Mouse (Mus musculus) lung, embryonic 15.5 days (tissue): ENCODE results near the gene Sgk1. TPM values are rescaled to one million over a fixed set of nuclear protein-coding genes. Genes with fewer than 3 reads are reported as not detected.
A peak's percentile ranks its signal among the peaks of the same experiment; 100 is the strongest.

ENCODE experiments used
- ATAC-seq: fragments of 200-750 bp; cut with Nextera tagmentation; 2 replicates; pipeline ENCODE4 v1.8.0; 2017; ENCODE audit warnings: moderate number of reproducible peaks, borderline replicate concordance; ENCODE audit not compliant: low FRiP score, low TSS enrichment; ENCODE audit errors: extremely low read depth
- H3K27ac ChIP-seq: fragments of 300-500 bp; sonication (generic); 2 replicates; pipeline ENCODE4 v1.5.1; 2015; ENCODE audit warnings: moderate library complexity, mild to moderate bottlenecking, inconsistent platforms
- H3K27me3 ChIP-seq: fragments of 300-500 bp; sonication (generic); 2 replicates; pipeline ENCODE4 v1.6.1; 2015; ENCODE audit warnings: inconsistent platforms
- H3K36me3 ChIP-seq: fragments of 300-500 bp; sonication (generic); 2 replicates; pipeline ENCODE4 v1.6.1; 2015; ENCODE audit warnings: inconsistent platforms
- H3K4me1 ChIP-seq: fragments of 300-500 bp; sonication (generic); 2 replicates; pipeline ENCODE4 v1.6.1; 2015; ENCODE audit warnings: inconsistent platforms
- H3K4me2 ChIP-seq: fragments of 300-500 bp; sonication (generic); 2 replicates; pipeline ENCODE4 v1.6.1; 2015; ENCODE audit warnings: inconsistent platforms, mild to moderate bottlenecking, moderate library complexity
- H3K4me3 ChIP-seq: fragments of 300-500 bp; sonication (generic); 2 replicates; pipeline ENCODE4 v1.5.1; 2015; ENCODE audit warnings: mild to moderate bottlenecking, inconsistent platforms
- H3K9ac ChIP-seq: fragments of 300-500 bp; sonication (generic); 2 replicates; pipeline ENCODE4 v1.6.1; 2015; ENCODE audit warnings: inconsistent platforms
- H3K9me3 ChIP-seq: fragments of 300-500 bp; sonication (generic); 2 replicates; pipeline ENCODE4 v1.6.1; 2016; ENCODE audit warnings: inconsistent platforms
- WGBS: fragments of 180-500 bp; shearing (Covaris S2); methylation state at CpG from one replicate; pipeline ENCODE4 v1.1.7; 2015; 5-methylcytosine and 5-hydroxymethylcytosine counted together
- polyA plus RNA-seq: library from polyadenylated mRNA; unstranded; fragments of >200 nt; fragmentation: Nextera tagmentation; extraction: Ambion mirVana; gene quantifications from 2 replicates; pipeline ENCODE4 v1.2.1, GENCODE M21; 2015

Sgk1 gene
- polyA plus RNA-seq, 1 experiment from 2014 or later: 47.1 TPM

DNA sequence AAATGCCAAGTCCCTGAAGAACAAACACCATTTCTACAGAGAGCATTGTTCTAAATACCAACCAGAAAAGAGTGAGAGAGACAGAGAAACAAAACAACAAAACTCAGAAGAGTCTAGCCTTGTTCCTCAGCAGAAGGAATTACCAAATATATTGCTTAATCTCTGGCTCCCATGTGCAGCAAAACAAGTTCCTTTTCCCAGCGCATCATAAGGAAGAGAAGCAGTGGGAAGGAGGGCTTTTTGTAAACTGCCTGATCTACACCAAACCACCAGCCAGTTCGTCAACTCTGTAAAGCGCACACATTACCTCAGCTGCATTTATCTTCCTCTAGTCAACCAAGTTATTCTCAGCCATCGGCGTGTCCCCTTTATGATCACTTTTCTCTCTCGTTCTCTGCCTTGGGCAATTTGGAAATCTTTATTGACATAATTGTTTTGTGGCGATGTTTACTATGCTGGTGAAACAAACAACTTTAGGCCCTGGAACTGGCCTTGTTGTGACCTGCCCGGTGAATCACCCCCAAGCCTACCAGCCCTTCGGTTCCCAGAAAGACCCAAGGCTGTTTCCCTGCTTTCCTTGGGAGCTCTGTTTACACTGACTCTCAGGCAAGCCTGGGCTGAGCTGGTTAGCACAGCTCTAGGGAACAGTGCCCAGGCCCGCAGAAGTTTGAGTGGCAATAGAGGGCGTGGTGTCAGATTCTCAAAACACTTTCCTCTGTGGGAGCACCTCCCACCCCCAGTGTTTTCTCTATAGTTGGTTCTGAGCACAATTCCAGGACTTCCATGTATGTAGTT, 34.8 kb upstream of the Sgk1 start:
- no peaks in the 10 kb centered on the region for H3K27me3 ChIP-seq
- no peak overlapping the region for H3K4me2 ChIP-seq
- no peak overlapping the region for H3K9ac ChIP-seq
- 0 out of 2 replicates have a peak, but pooled peaks cover 3% of the 10 kb centered on the region for H3K4me1 ChIP-seq
- H3K9me3 ChIP-seq: no peaks in the 10 kb centered on the region
- 72% methylated on average over 11 of the region's 11 CpGs for WGBS
- no peaks in the 10 kb centered on the region for H3K36me3 ChIP-seq
- H3K4me3 ChIP-seq: no peak overlapping the region
- no peak for ATAC-seq
- no peak overlapping the region for H3K27ac ChIP-seq

DNA sequence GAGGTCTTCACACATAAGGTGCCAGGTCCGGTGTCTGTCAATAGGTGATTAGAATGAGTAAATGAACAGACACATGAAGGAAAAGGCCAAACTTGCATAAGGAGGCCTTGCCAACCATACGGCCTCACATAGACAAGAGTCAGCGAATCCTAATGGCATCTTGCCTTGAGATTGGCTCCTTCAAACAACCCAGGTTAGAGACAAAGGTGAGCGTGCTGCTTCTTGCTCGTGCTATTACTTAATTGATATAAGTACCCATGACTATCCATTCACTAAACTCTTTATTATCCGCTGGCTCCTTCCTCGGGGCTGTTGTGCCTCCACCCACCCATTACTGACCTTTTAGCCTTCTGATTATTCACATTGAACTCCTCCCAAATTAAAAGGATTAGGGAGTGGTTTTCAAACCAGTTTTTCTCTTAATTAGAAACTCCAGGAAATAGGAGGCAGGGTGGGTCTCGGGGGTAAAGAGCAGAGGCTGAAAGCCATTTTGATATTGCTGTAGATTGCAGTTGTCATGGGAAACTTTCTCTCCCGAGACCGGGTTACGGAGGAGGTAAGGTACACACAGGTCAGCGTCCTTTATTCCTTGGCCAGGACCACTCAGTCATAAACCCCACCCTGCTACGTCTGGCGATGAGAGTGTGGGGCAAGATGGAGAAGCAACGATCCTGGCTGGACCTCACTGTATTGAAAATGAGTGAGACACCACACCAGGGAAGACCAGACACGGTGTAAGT, 33.9 kb upstream of the Sgk1 start:
- H3K4me1 ChIP-seq: 0 out of 2 replicates have a peak, but pooled peaks cover 3% of the 10 kb centered on the region
- ATAC-seq: no peak
- H3K4me2 ChIP-seq: no peak overlapping the region
- no peaks in the 10 kb centered on the region for H3K27me3 ChIP-seq
- H3K4me3 ChIP-seq: no peak overlapping the region
- WGBS: 84% methylated on average over 16 of the region's 16 CpGs
- no peak overlapping the region for H3K27ac ChIP-seq
- no peaks in the 10 kb centered on the region for H3K9me3 ChIP-seq
- H3K36me3 ChIP-seq: no peaks in the 10 kb centered on the region
- no peak overlapping the region for H3K9ac ChIP-seq

DNA sequence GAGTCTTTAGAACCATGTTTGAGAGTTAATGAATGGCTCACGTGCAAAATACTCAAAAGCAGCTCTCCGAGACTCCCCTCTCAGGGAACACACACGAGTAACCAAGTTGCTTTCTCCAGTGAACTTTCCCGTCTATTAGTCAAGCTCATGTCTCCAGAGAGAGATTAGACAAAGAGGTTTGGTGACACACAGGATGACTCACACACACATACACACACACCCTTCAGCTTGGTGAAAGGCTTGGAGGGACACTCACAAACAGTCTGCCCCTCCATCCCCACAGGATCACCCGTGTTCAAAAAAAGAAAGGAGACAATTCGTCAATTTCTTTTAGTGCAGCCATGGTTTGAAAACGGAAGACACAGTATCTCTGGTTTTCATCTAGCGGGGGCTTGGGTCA, 32.7 kb upstream of the Sgk1 start:
- H3K9ac ChIP-seq: no peak overlapping the region
- no peak for ATAC-seq
- H3K27ac ChIP-seq: no peak overlapping the region
- H3K4me1 ChIP-seq: 0 out of 2 replicates have a peak, but pooled peaks cover 3% of the 10 kb centered on the region
- no peaks in the 10 kb centered on the region for H3K9me3 ChIP-seq
- no peaks in the 10 kb centered on the region for H3K27me3 ChIP-seq
- H3K4me3 ChIP-seq: no peak overlapping the region
- no peak overlapping the region for H3K4me2 ChIP-seq
- H3K36me3 ChIP-seq: no peaks in the 10 kb centered on the region
- 75% methylated on average over 8 of the region's 8 CpGs for WGBS

DNA sequence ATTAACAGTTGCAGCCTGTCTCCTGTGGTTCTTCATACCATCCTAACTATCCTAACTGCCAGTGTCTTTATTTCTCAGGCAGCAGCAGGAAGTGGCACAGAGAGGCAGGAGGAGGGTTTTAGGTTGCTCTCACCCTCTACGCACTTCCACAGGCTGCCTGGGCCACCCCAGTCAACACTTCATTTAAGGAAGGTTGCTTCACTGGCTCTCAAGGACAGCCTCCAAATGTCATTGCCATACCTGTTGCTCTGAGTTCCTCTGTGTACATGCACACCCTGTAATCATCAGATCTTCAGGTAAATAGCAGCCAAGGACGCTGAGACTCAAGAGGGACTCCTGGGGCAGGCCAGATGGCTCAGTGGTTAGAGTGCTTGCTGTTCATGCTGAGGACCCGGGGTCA, 31.7 kb upstream of the Sgk1 start:
- 68% methylated on average over 3 of the region's 3 CpGs for WGBS
- no peaks in the 10 kb centered on the region for H3K36me3 ChIP-seq
- 0 out of 2 replicates have a peak, but pooled peaks cover 3% of the 10 kb centered on the region for H3K4me1 ChIP-seq
- ATAC-seq: no peak
- H3K4me2 ChIP-seq: no peak overlapping the region
- no peaks in the 10 kb centered on the region for H3K9me3 ChIP-seq
- no peak overlapping the region for H3K4me3 ChIP-seq
- H3K9ac ChIP-seq: no peak overlapping the region
- H3K27ac ChIP-seq: no peak overlapping the region
- no peaks in the 10 kb centered on the region for H3K27me3 ChIP-seq

DNA sequence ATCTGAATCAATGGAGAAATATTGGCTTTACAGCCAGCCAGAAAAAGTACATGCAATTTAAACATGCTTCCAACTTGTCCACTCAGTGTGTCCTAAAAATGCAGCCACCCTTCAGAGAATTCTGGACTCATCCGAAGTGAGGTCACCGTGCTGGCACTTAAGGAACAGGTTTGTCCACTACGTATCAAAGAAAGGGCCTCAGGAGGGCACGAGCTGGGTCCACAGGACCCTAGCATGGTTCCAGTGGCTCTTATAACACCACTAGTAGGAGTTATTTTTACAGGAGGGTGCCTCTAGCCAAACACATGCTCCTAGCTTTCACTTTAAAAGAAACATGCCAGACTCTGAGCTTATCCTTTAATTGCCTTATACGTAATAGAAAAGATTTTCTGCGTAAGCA, 28.9 kb upstream of the Sgk1 start:
- H3K36me3 ChIP-seq: no peaks in the 10 kb centered on the region
- no peak overlapping the region for H3K4me3 ChIP-seq
- no peak overlapping the region for H3K27ac ChIP-seq
- no peak overlapping the region for H3K4me2 ChIP-seq
- WGBS: 62% methylated on average over 6 of the region's 6 CpGs
- no peak overlapping the region for H3K9ac ChIP-seq
- H3K9me3 ChIP-seq: no peaks in the 10 kb centered on the region
- H3K27me3 ChIP-seq: no peaks in the 10 kb centered on the region
- H3K4me1 ChIP-seq: 0 out of 2 replicates have a peak, but pooled peaks cover 3% of the 10 kb centered on the region
- ATAC-seq: no peak

DNA sequence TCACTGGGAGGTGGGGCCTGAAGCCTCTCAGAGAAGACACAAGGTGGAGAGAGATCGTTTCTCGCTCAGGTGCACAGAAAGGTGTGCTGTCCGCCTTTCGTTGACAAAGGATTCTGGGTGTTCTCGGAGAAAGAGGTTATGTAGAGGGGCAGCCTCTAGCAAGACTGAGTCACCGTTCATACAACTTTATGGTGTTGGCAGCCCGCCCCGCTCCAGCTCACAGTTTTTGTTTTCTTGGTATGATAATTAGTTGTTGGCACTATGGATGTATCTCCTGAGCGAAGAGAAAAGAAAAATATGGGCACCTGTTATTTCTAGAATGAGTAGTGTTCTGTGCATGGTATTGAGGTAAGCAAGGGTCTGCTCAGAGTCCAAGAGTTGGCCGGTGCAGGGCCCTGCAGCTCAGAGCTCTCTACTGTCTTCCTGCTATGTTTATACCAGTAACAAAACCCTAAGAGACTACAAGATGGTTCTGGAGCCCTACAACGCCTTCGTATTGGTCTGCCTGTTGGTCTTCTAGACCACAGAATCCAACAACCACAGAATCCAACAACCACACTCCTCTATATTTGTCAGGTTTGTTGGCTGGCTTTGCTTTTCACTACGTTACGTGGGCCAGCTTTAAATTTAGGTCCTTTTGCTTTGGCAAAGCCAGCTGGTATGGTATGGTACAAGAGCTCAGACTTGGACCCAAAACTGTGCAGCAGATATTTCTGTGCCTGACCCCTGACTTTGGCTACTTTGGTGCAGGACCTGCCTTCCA, 28.2 kb upstream of the Sgk1 start:
- ATAC-seq: no peak
- no peak overlapping the region for H3K4me2 ChIP-seq
- H3K36me3 ChIP-seq: no peaks in the 10 kb centered on the region
- H3K9me3 ChIP-seq: no peaks in the 10 kb centered on the region
- H3K4me1 ChIP-seq: 0 out of 2 replicates have a peak, but pooled peaks cover 3% of the 10 kb centered on the region
- WGBS: 82% methylated on average over 14 of the region's 14 CpGs
- no peak overlapping the region for H3K9ac ChIP-seq
- H3K27ac ChIP-seq: no peak overlapping the region
- H3K4me3 ChIP-seq: no peak overlapping the region
- H3K27me3 ChIP-seq: no peaks in the 10 kb centered on the region

DNA sequence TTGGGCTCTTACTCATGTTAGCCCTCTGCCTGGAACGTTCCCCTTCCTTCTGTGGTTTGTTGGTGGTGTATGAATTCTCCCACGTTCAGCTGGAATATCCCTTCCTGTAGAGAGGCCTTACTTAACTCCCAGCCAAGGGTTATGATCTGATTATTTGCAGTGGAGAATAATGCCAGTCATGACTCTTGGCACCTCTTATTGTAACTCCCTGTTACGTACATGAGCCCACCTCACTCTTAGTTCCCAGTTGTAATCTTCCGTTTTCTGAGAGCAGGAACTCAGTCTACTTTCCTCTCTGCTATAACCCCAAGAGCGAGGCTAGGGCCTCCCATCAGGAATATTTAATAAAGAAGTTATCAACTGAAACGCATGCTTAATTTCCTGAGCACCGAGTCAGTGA, 26.6 kb upstream of the Sgk1 start:
- no peak for ATAC-seq
- Histone ChIP-seq H3K36me3 (no peaks in the 10 kb centered on the region), H3K4me1 (0 out of 2 replicates have a peak, but pooled peaks cover 2% of the 10 kb centered on the region), H3K9ac (no peak overlapping the region), H3K27me3 (no peaks in the 10 kb centered on the region), H3K4me3 (no peak overlapping the region), H3K9me3 (no peaks in the 10 kb centered on the region), H3K27ac (no peak overlapping the region), H3K4me2 (no peak overlapping the region)
- 87% methylated on average over 7 of the region's 7 CpGs for WGBS

DNA sequence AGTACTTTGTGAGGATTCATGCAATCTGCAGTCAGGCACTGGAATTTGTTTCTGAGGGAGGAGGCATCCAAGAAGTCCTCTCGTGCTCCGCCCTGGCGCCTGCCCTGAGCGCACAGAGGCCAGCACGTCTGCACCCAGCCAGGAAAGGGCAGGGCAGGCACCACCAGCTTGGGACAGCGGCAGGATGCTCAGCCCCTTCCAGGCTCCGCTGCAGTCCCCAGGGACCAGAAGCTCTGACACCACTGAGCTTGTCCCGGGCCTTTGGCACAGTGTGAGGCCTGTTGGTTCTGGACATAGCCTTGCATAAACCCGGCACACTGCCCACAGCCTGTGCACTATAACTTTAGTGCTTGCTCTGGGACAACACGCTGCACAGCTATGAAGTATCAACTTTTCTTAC, 24.3 kb upstream of the Sgk1 start:
- Histone ChIP-seq H3K4me1 (no peaks in the 10 kb centered on the region), H3K4me2 (no peak overlapping the region), H3K9me3 (no peaks in the 10 kb centered on the region), H3K27me3 (no peaks in the 10 kb centered on the region), H3K9ac (no peak overlapping the region), H3K36me3 (no peaks in the 10 kb centered on the region), H3K27ac (no peak overlapping the region), H3K4me3 (no peak overlapping the region)
- 63% methylated on average over 10 of the region's 10 CpGs for WGBS
- 0 out of 2 replicates have a peak, but pooled peaks have one; percentile 57 for ATAC-seq

DNA sequence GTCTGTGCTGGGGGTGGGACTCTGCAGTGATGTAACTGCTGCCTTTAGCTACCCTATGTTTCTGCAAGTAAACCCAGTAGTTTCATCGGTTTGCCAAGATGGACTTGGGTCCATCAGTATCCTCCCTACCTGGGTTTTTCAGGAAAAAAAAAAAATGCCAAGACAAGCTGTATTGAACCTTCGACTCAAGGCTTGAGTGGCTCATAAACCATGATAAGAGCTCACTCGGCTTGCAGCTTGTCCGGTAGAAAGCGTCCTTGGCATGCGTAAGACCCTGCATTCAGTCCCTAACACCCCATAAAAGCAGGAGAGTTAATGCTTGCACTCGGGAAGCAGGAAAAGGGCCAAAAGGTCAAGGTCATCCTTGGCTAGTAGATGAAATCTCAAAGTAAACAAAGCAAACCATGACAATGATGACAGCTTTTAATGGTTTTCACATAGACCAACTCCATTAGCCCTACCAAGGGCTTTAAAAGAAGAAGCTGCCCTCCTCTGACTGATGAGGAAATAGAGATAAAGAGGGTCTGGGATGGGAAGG, 23.5 kb upstream of the Sgk1 start:
- 36% methylated on average over 7 of the region's 7 CpGs for WGBS
- H3K36me3 ChIP-seq: no peaks in the 10 kb centered on the region
- H3K4me3 ChIP-seq: no peak overlapping the region
- H3K4me1 ChIP-seq: no peaks in the 10 kb centered on the region
- ATAC-seq: no peak
- H3K9ac ChIP-seq: no peak overlapping the region
- H3K27me3 ChIP-seq: no peaks in the 10 kb centered on the region
- no peak overlapping the region for H3K27ac ChIP-seq
- no peaks in the 10 kb centered on the region for H3K9me3 ChIP-seq
- H3K4me2 ChIP-seq: no peak overlapping the region

DNA sequence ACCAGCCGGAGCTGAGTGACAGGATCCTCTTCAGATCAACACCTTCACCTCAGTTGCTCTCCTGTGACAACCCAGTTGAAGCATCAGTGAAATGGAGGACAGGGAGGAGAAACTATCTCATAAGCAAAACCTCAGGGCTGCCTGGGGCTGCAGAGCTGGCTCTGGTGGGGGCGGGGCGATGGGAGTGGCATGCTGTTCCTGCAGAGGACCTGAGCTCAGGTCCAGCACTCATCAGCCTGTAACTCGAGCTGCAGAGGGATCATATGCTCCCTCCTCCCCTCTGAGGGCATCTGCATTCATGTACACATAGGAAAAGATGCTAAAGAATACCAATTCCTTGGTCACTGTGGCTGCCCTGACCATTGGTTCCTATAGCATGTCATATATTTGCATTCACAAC, 15.5 kb upstream of the Sgk1 start:
- Histone ChIP-seq H3K9me3 (no peaks in the 10 kb centered on the region), H3K9ac (no peak overlapping the region), H3K4me1 (no peaks in the 10 kb centered on the region), H3K4me3 (no peak overlapping the region), H3K4me2 (no peak overlapping the region), H3K36me3 (no peaks in the 10 kb centered on the region), H3K27ac (no peak overlapping the region), H3K27me3 (no peaks in the 10 kb centered on the region)
- 31% methylated on average over 4 of the region's 4 CpGs for WGBS
- no peak for ATAC-seq

DNA sequence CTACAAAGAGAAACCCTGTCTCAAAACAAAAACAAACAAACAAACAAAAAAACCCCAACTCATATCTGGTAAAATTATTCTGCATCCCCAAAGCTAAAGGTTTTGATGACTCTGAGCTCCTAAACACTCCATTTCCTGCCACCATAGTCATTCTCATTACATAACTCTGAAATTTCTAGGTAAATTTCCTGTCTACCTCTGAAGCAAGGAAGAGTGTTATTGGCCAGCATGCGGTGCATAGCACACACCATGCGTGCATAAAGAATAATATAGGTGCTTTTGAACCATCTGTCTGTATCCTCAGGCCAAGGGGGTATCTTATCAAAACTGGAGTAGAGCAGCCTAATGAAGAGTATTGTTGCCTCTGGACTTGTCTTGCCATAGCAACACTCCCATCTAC, 13.8 kb upstream of the Sgk1 start:
- Histone ChIP-seq H3K36me3 (no peaks in the 10 kb centered on the region), H3K4me2 (no peak overlapping the region), H3K4me1 (no peaks in the 10 kb centered on the region), H3K27ac (no peak overlapping the region), H3K9me3 (no peaks in the 10 kb centered on the region), H3K27me3 (no peaks in the 10 kb centered on the region), H3K4me3 (no peak overlapping the region), H3K9ac (no peak overlapping the region)
- no peak for ATAC-seq
- WGBS: 87% methylated on average over 2 of the region's 2 CpGs
